Mouse (Mus musculus) heart, embryonic 10.5 days (tissue): Measurements from ENCODE around the gene Dner. TPM values are rescaled to one million over a fixed set of nuclear protein-coding genes. Genes with fewer than 3 reads are reported as not detected.

Experiments used
- DNase-seq: peaks from one replicate; pipeline ENCODE4 v3.0.0-alpha.2; 2017; ENCODE audit warnings: low spot score
- H3K27ac ChIP-seq: fragments of 300-500 bp; sonication (generic); 2 replicates; pipeline ENCODE4 v1.5.1; 2016; ENCODE audit warnings: mild to moderate bottlenecking
- H3K27me3 ChIP-seq: fragments of 300-500 bp; sonication (generic); 2 replicates; pipeline ENCODE4 v1.6.1; 2016; ENCODE audit warnings: mild to moderate bottlenecking; ENCODE audit not compliant: poor library complexity, insufficient read depth, severe bottlenecking
- H3K36me3 ChIP-seq: fragments of 300-500 bp; sonication (generic); 2 replicates; pipeline ENCODE4 v1.6.1; 2016; ENCODE audit warnings: mild to moderate bottlenecking, moderate library complexity
- H3K4me1 ChIP-seq: fragments of 300-500 bp; sonication (generic); 2 replicates; pipeline ENCODE4 v1.6.1; 2016; ENCODE audit warnings: mild to moderate bottlenecking
- H3K4me3 ChIP-seq: fragments of 300-500 bp; sonication (generic); 2 replicates; pipeline ENCODE4 v1.5.1; 2016; ENCODE audit warnings: mild to moderate bottlenecking, moderate library complexity
- H3K9me3 ChIP-seq: fragments of 300-500 bp; sonication (generic); 2 replicates; pipeline ENCODE4 v1.6.1; 2016; ENCODE audit warnings: mild to moderate bottlenecking, moderate library complexity
- WGBS: fragments of 180-500 bp; shearing (Covaris S2); methylation state at CpG from one replicate; pipeline ENCODE4 v1.1.7; 2016; 5-methylcytosine and 5-hydroxymethylcytosine counted together
- polyA plus RNA-seq: library from polyadenylated mRNA; unstranded; fragments of >200 nt; fragmentation: Nextera tagmentation; extraction: Ambion mirVana; gene quantifications from 2 replicates; pipeline ENCODE4 v1.2.1, GENCODE M21; 2016

Gene Dner
- polyA plus RNA-seq, 1 experiment from 2014 or later: 0.60 TPM

- Histone ChIP-seq H3K27me3 (no peaks in the 10 kb centered on the region), H3K36me3 (no peaks in the 10 kb centered on the region), H3K4me3 (no peak overlapping the region), H3K9me3 (no peaks in the 10 kb centered on the region), H3K27ac (no peak overlapping the region), H3K4me1 (no peaks in the 10 kb centered on the region)
- DNase-seq: no peak
- 83% methylated on average over 10 of the region's 10 CpGs for WGBS
Measured at GRCm38 (mm10) chr1:84449566-84450278, 246.3 kb downstream of the Dner start.

DNA sequence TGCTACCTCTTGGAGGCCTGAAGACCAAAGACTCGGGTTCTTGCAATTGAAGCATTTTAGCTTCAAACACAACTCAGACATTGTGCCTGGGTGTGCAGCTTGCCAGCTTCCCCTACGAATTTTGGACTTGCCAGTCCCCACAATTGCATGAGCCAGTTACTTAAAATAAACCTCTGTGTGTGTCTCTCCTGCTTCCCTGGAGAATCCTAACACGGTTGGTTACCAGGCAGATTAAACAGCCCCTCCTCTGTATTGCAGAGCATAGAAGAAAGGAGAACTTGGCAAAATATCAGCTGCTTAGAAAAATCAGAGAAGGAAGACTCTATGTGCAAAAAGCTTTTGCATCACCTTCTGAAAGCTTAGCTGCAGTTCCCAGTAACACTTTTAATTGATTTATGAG, 252.4 kb downstream of the Dner start:
- Histone ChIP-seq H3K36me3 (no peaks in the 10 kb centered on the region), H3K27me3 (no peaks in the 10 kb centered on the region), H3K9me3 (no peaks in the 10 kb centered on the region), H3K4me1 (no peaks in the 10 kb centered on the region), H3K27ac (no peak overlapping the region), H3K4me3 (no peak overlapping the region)
- DNase-seq: no peak
- WGBS: 60% methylated on average over 3 of the region's 3 CpGs

- H3K4me1 ChIP-seq: no peaks in the 10 kb centered on the region
- no peak overlapping the region for H3K27ac ChIP-seq
- no peaks in the 10 kb centered on the region for H3K36me3 ChIP-seq
- WGBS: 91% methylated on average over 5 of the region's 5 CpGs
- no peaks in the 10 kb centered on the region for H3K27me3 ChIP-seq
- H3K9me3 ChIP-seq: no peaks in the 10 kb centered on the region
- no peak overlapping the region for H3K4me3 ChIP-seq
- DNase-seq: no peak
Measured at GRCm38 (mm10) chr1:84443050-84443449, 253.0 kb downstream of the Dner start.

DNA sequence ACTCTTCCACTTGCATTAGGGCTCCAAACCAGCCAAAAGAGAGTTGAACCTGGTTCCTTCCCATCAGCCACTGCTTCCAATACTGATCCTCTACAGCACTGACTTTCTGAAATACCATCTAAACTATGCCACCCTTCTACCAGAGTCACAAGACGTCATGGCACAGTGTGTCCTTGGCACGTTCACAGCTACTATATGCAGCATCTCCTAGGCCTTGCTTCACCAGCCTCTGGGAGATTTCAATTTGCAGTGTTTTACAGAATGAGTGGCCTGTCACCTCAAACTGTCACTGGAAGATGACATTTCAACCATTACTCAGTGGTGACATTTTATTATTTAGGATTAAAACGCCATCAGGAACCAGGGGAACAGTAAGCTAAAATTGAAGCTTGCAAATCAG, 254.6 kb downstream of the Dner start:
- H3K27ac ChIP-seq: no peak overlapping the region
- no peak for DNase-seq
- WGBS: 80% methylated on average over 3 of the region's 3 CpGs
- no peaks in the 10 kb centered on the region for H3K36me3 ChIP-seq
- no peaks in the 10 kb centered on the region for H3K4me1 ChIP-seq
- no peaks in the 10 kb centered on the region for H3K27me3 ChIP-seq
- H3K4me3 ChIP-seq: no peak overlapping the region
- H3K9me3 ChIP-seq: no peaks in the 10 kb centered on the region

DNA sequence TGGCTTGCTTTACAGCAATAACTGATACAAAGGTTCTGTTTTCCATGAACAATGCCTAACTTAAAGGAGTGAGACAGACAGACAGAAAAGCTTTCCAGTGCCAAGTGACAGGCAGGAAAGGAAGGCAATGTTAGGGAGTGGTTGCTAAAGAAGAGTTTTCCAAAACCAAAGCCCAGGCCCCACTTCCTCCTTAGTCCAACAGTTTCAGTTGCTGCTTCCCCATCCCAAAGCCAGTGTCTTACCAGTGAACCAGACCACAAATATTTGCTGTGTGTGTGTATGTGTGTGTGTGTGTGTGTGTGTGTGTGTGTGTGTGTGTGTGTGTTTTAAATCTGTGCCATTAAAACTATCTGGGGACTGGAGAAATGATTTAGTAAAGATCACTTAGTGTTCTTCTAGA, 258.5 kb downstream of the Dner start:
- no peaks in the 10 kb centered on the region for H3K36me3 ChIP-seq
- H3K27me3 ChIP-seq: no peaks in the 10 kb centered on the region
- H3K4me1 ChIP-seq: no peaks in the 10 kb centered on the region
- H3K9me3 ChIP-seq: no peaks in the 10 kb centered on the region
- no peak for DNase-seq
- H3K27ac ChIP-seq: no peak overlapping the region
- no peak overlapping the region for H3K4me3 ChIP-seq

DNA sequence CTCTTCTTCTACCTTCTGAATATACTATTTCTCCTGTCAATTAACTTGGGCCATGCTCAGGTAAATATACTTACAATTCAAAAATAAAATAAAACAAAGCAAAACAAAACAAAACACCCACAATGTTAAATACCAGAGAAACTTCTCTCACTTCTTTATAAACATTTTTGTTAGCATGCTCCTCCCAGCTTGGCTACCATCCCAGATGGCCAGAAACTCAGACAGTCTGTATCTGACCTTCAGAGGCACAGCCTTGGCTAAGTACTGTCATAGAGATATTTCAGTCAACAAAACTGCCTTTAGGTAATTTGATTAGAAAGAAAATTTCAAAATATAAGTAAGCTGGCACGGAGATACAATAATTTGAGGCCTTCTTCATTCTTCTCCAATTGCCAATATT, 259.7 kb downstream of the Dner start:
- H3K27ac ChIP-seq: no peak overlapping the region
- no peak for DNase-seq
- no peaks in the 10 kb centered on the region for H3K36me3 ChIP-seq
- WGBS: 62% methylated on average over 1 of the region's 1 CpGs
- no peak overlapping the region for H3K4me3 ChIP-seq
- H3K9me3 ChIP-seq: no peaks in the 10 kb centered on the region
- H3K4me1 ChIP-seq: no peaks in the 10 kb centered on the region
- H3K27me3 ChIP-seq: no peaks in the 10 kb centered on the region

- no peak overlapping the region for H3K27ac ChIP-seq
- H3K27me3 ChIP-seq: no peaks in the 10 kb centered on the region
- H3K4me1 ChIP-seq: no peaks in the 10 kb centered on the region
- no peaks in the 10 kb centered on the region for H3K36me3 ChIP-seq
- 73% methylated on average over 6 of the region's 6 CpGs for WGBS
- no peak for DNase-seq
- H3K4me3 ChIP-seq: no peak overlapping the region
- H3K9me3 ChIP-seq: no peaks in the 10 kb centered on the region
Measured at GRCm38 (mm10) chr1:84433291-84433980, 262.6 kb downstream of the Dner start.

GRCm38 (mm10) chr1:84432311-84432710, 263.7 kb downstream of the Dner start:
- Histone ChIP-seq H3K9me3 (no peaks in the 10 kb centered on the region), H3K4me3 (no peak overlapping the region), H3K4me1 (no peaks in the 10 kb centered on the region), H3K36me3 (no peaks in the 10 kb centered on the region), H3K27ac (no peak overlapping the region), H3K27me3 (no peaks in the 10 kb centered on the region)
- DNase-seq: no peak
- WGBS: 72% methylated on average over 1 of the region's 1 CpGs

GRCm38 (mm10) chr1:84428331-84428730, 267.7 kb downstream of the Dner start:
- 59% methylated on average over 1 of the region's 1 CpGs for WGBS
- H3K9me3 ChIP-seq: no peaks in the 10 kb centered on the region
- no peak for DNase-seq

DNA sequence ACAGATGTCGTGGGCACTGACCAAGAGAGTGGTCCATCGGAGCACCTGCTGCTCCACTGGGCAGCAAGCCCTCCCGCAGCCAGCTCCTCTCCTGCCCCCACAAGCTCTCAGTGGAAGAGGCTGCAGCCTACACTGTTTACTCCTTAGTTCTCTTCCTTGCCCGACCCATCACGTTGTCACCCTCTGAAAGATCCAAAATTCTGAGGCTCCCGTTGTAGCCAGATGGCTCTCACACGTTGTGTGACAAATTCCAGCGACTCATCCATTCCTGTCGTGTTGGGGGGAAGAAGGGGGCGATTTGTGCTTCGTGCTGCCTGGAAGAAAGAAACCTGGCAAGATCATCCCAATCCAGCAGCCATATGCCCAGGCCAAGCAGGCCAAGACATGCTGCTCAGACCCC, 268.3 kb downstream of the Dner start:
- H3K4me1 ChIP-seq: no peaks in the 10 kb centered on the region
- no peak overlapping the region for H3K27ac ChIP-seq
- H3K4me3 ChIP-seq: no peak overlapping the region
- H3K27me3 ChIP-seq: no peaks in the 10 kb centered on the region
- no peaks in the 10 kb centered on the region for H3K9me3 ChIP-seq
- no peak for DNase-seq
- H3K36me3 ChIP-seq: no peaks in the 10 kb centered on the region
- 69% methylated on average over 11 of the region's 11 CpGs for WGBS

More at GRCm38 (mm10) chr1:84428331-84428730, 267.7 kb downstream of the Dner start:
- Histone ChIP-seq H3K4me3 (no peak overlapping the region), H3K36me3 (no peaks in the 10 kb centered on the region), H3K4me1 (no peaks in the 10 kb centered on the region), H3K27me3 (no peaks in the 10 kb centered on the region), H3K27ac (no peak overlapping the region)

GRCm38 (mm10) chr1:84426679-84427078, 269.3 kb downstream of the Dner start:
- H3K27me3 ChIP-seq: no peaks in the 10 kb centered on the region

DNA sequence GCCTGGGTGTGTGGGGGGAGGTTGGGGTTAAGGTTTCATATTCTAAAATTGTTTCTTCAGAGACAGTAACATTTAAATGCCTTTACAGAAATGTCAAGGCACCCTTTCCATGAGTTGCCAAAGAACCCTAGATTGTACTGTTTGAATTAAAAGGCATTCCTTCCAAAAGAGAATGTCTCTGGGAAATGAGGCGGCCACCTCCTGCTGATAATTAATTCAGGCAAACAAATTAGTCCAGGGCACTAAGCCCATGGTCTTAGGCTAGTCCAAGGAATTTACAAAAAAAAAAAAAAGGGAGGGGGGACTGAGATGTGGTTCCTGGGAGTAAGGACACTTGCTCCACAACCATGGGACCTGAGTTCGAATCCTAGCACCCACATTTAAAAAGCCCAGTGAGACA, 273.1 kb downstream of the Dner start:
- Histone ChIP-seq H3K9me3 (no peaks in the 10 kb centered on the region), H3K4me1 (no peaks in the 10 kb centered on the region), H3K36me3 (no peaks in the 10 kb centered on the region), H3K4me3 (no peak overlapping the region), H3K27ac (no peak overlapping the region), H3K27me3 (no peaks in the 10 kb centered on the region)
- DNase-seq: no peak
- WGBS: 79% methylated on average over 2 of the region's 2 CpGs

More at GRCm38 (mm10) chr1:84426679-84427078, 269.3 kb downstream of the Dner start:
- H3K36me3 ChIP-seq: no peaks in the 10 kb centered on the region
- H3K4me3 ChIP-seq: no peak overlapping the region
- no peaks in the 10 kb centered on the region for H3K4me1 ChIP-seq
- H3K27ac ChIP-seq: no peak overlapping the region
- WGBS: 76% methylated on average over 5 of the region's 5 CpGs
- no peak for DNase-seq
- H3K9me3 ChIP-seq: no peaks in the 10 kb centered on the region

GRCm38 (mm10) chr1:84421845-84422244, 274.2 kb downstream of the Dner start:
- 87% methylated on average over 1 of the region's 1 CpGs for WGBS
- Histone ChIP-seq H3K36me3 (no peaks in the 10 kb centered on the region), H3K27ac (no peak overlapping the region), H3K4me1 (0 out of 2 replicates have a peak, but pooled peaks cover 4% of the 10 kb centered on the region), H3K4me3 (no peak overlapping the region), H3K27me3 (no peaks in the 10 kb centered on the region), H3K9me3 (no peaks in the 10 kb centered on the region)
- DNase-seq: no peak
